Mouse (Mus musculus) heart, embryonic 14.5 days (tissue): ENCODE measurements around the gene Pmf1. TPM values are rescaled to one million over a fixed set of nuclear protein-coding genes. Genes with fewer than 3 reads are reported as not detected.

Source experiments
- ATAC-seq: fragments of 200-750 bp; cut with Nextera tagmentation; 2 replicates; pipeline ENCODE4 v1.8.0; 2017; ENCODE audit warnings: low read depth, moderate TSS enrichment; ENCODE audit not compliant: insufficient number of reproducible peaks, insufficient read depth, low FRiP score
- H3K27ac ChIP-seq, 2 experiments: fragments of 200-500 bp in 1 of 2; fragments of 300-500 bp in 1 of 2; sonication (generic) in 1 of 2; replicated peaks in 1 of 2; 2 replicates each; pipeline ENCODE4 v1.5.1; 2012 to 2014; ENCODE audit warnings: low read depth in 2 of 2, low read length in 2 of 2, control low read depth in 1 of 2, mild to moderate bottlenecking in 1 of 2, mixed read lengths in 1 of 2; ENCODE audit not compliant: control insufficient read depth in 1 of 2, insufficient read depth in 1 of 2
- H3K27me3 ChIP-seq: fragments of 300-500 bp; sonication (generic); 2 replicates; pipeline ENCODE4 v1.6.1; 2014; ENCODE audit warnings: mild to moderate bottlenecking, low read length, control low read depth; ENCODE audit not compliant: control insufficient read depth, insufficient read depth
- H3K36me3 ChIP-seq: fragments of 300-500 bp; sonication (generic); 2 replicates; pipeline ENCODE4 v1.6.1; 2014; ENCODE audit warnings: mild to moderate bottlenecking, control low read depth, low read length, mixed read lengths; ENCODE audit not compliant: control insufficient read depth, insufficient read depth
- H3K4me1 ChIP-seq, 2 experiments: fragments of 200-500 bp in 1 of 2; fragments of 300-500 bp in 1 of 2; sonication (generic) in 1 of 2; 2 replicates each; pipeline ENCODE4 v1.6.1; 2012 to 2014; ENCODE audit warnings: low read length in 2 of 2, control low read depth in 1 of 2, mixed read lengths in 1 of 2; ENCODE audit not compliant: control insufficient read depth in 2 of 2, insufficient read depth in 2 of 2
- H3K4me2 ChIP-seq: fragments of 300-500 bp; sonication (generic); 2 replicates; pipeline ENCODE4 v1.6.1; 2014; ENCODE audit warnings: mild to moderate bottlenecking, low read length
- H3K4me3 ChIP-seq, 2 experiments: fragments of 200-500 bp in 1 of 2; fragments of 300-500 bp in 1 of 2; sonication (generic) in 1 of 2; 2 replicates each; pipeline ENCODE4 v1.5.1; 2012 to 2014; ENCODE audit warnings: low read length in 2 of 2, mild to moderate bottlenecking in 2 of 2, control low read depth in 1 of 2, low read depth in 1 of 2, moderate library complexity in 1 of 2; ENCODE audit not compliant: control insufficient read depth in 1 of 2, insufficient read depth in 1 of 2
- H3K9ac ChIP-seq: fragments of 300-500 bp; sonication (generic); 2 replicates; pipeline ENCODE4 v1.6.1; 2014; ENCODE audit warnings: mild to moderate bottlenecking, low read length
- H3K9me3 ChIP-seq: fragments of 300-500 bp; sonication (generic); 2 replicates; pipeline ENCODE4 v1.6.1; 2016; ENCODE audit warnings: low read length, control low read depth; ENCODE audit not compliant: control insufficient read depth
- WGBS: fragments of 180-500 bp; shearing (Covaris S2); extraction: QIAGEN DNeasy Blood & Tissue Kit; methylation state at CpG from one replicate; pipeline ENCODE4 v1.1.7; 2014; 5-methylcytosine and 5-hydroxymethylcytosine counted together
- polyA plus RNA-seq: library from polyadenylated mRNA; unstranded; fragments of >200 nt; fragmentation: Nextera tagmentation; extraction: Ambion mirVana; gene quantifications from 2 replicates; pipeline ENCODE4 v1.2.1, GENCODE M21; 2014

Gene Pmf1
- polyA plus RNA-seq, 1 experiment from 2014 or later: 95.5 TPM

- no peak for ATAC-seq
- no peaks in the 10 kb centered on the region for H3K9me3 ChIP-seq
- WGBS: 73% methylated on average over 8 of the region's 8 CpGs
- H3K36me3 ChIP-seq: no peaks in the 10 kb centered on the region
- H3K4me1 ChIP-seq: peaks cover 4% of the 10 kb centered on the region in 2 experiments; a peak in 3 of 4 replicates
- H3K4me3 ChIP-seq: no peak overlapping the region
- peaks cover 14% of the 10 kb centered on the region for H3K27me3 ChIP-seq
- no peak overlapping the region for H3K27ac ChIP-seq
- no peak overlapping the region for H3K9ac ChIP-seq
- no peak overlapping the region for H3K4me2 ChIP-seq
These were observed 43.9 kb upstream of the Pmf1 start for GRCm38 (mm10) chr3:88453986-88454385.

GRCm38 (mm10) chr3:88453369-88453768 lies 43.2 kb upstream of the Pmf1 start:
- H3K27me3 ChIP-seq: peaks cover 18% of the 10 kb centered on the region
- H3K9ac ChIP-seq: no peak overlapping the region
- no peaks in the 10 kb centered on the region for H3K9me3 ChIP-seq
- H3K36me3 ChIP-seq: no peaks in the 10 kb centered on the region
- 53% methylated on average over 8 of the region's 8 CpGs for WGBS
- H3K27ac ChIP-seq: no peak overlapping the region
- no peak overlapping the region for H3K4me3 ChIP-seq
- H3K4me1 ChIP-seq: peaks cover 4% of the 10 kb centered on the region in 2 experiments; a peak in 3 of 4 replicates
- ATAC-seq: no peak
- H3K4me2 ChIP-seq: no peak overlapping the region

- Histone ChIP-seq H3K27ac (no peak overlapping the region), H3K36me3 (no peaks in the 10 kb centered on the region), H3K9me3 (no peaks in the 10 kb centered on the region), H3K4me3 (no peak overlapping the region), H3K9ac (no peak overlapping the region), H3K27me3 (peaks cover 22% of the 10 kb centered on the region), H3K4me2 (no peak overlapping the region), H3K4me1 (peaks cover 4 to 8% of the 10 kb centered on the region in 2 experiments; a peak in 3 of 4 replicates)
- no peak for ATAC-seq
- WGBS: 53% methylated on average over 6 of the region's 6 CpGs
These were observed 42.6 kb upstream of the Pmf1 start for GRCm38 (mm10) chr3:88452716-88453115.

- ATAC-seq: no peak
These were observed 42.1 kb upstream of the Pmf1 start for GRCm38 (mm10) chr3:88452246-88452645.

DNA sequence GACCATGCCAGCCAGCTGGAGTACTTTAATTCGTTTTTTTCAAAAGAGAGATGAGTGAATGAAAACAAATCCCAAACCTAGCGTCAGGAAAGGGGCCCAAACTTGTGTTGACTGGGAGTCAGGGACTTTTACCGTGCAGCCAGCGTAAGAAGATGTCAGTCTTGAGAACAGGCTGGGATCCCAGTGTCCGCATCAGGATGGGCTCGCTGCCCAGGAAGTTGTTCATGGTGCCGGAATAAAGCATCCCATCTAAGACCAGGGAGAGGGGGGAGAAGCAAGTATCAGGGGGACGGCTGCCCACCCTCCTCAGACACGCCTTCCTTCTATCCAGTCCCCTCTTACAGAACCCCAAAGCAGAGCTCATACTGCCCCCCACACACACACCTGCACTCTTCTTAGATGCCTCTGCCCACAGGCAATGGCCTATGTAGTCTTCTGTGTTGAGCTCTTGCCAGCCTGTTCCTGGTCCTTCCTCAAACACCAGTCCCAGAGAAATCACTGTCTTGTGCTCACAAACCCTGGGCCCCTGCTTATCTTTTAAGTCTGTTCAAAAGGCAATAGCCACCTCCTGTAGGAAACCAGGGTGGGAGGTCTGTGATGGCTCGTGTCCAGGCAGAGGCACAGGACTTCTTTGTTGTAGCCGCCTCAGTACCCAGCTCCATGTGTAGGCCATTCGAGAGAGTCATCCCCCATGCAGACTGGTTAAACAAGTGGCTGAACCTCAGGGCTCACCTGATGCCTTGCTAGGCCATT lies 40.4 kb upstream of the Pmf1 start:
- 74% methylated on average over 12 of the region's 12 CpGs for WGBS
- Histone ChIP-seq H3K4me1 (peaks cover 4 to 10% of the 10 kb centered on the region in 2 experiments; a peak in 3 of 4 replicates), H3K27me3 (peaks cover 22% of the 10 kb centered on the region), H3K4me2 (no peak overlapping the region), H3K36me3 (no peaks in the 10 kb centered on the region), H3K27ac (no peak overlapping the region), H3K9ac (no peak overlapping the region), H3K9me3 (no peaks in the 10 kb centered on the region), H3K4me3 (no peak overlapping the region)
- no peak for ATAC-seq

More at GRCm38 (mm10) chr3:88452246-88452645, 42.1 kb upstream of the Pmf1 start:
- Histone ChIP-seq H3K36me3 (no peaks in the 10 kb centered on the region), H3K4me1 (peaks cover 4 to 8% of the 10 kb centered on the region in 2 experiments; a peak in 3 of 4 replicates), H3K4me2 (no peak overlapping the region), H3K9me3 (no peaks in the 10 kb centered on the region), H3K27ac (no peak overlapping the region), H3K4me3 (no peak overlapping the region), H3K27me3 (peaks cover 22% of the 10 kb centered on the region), H3K9ac (no peak overlapping the region)
- 73% methylated on average over 5 of the region's 5 CpGs for WGBS

DNA sequence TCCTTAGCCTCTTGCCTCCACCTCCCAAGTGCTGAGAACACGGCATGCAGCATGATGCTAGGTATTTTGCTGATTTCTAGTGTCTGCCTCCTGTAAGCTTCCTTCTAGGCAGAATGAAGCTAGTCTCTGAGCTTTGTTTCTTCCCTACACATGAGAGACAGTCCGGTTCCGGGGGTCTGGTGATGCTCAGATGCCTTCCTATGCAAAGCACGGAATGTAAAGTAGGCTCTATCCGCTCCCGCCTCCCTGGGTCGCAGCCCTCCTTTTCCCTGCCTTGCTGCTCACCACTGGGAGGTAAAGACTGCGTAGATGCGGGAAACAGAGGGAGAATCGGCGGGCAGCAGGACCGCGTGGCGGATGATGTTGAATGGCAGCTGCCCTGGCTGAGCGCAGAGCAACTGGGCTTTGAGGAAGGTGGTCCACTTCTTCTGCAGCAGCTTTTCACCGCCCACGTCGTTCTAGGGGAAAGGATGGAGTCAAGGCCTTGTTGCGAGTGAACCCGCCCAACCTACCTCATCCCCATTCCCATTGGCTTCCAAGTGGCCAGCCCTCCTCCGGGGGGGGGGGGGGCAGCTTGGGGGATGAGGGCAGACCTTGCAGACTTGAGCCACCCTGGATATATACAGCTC lies 39.4 kb upstream of the Pmf1 start:
- no peak for ATAC-seq

DNA sequence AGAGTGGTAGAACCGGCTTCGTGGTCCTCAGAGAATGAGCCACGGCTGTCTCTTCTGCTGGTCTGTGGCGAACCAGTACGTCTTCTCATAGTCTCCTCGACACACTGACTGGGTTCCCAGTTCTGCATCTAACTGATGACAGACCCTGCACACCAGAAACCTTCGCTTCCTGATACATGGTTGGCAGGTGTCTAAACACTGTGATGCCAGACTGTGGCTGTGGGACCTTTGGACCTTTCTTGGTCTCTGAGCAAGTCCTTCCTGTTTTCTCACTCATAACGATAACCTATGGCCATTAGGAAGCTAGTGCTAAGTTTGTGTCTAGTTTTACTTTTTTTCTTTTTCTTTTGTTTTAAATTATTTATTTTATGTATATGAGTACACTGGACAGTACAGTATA lies 38.3 kb upstream of the Pmf1 start:
- H3K9ac ChIP-seq: no peak overlapping the region
- H3K36me3 ChIP-seq: no peaks in the 10 kb centered on the region
- H3K27me3 ChIP-seq: peaks cover 19% of the 10 kb centered on the region
- peaks cover 2 to 8% of the 10 kb centered on the region in 2 experiments; a peak in 2 of 4 replicates for H3K4me1 ChIP-seq
- WGBS: 84% methylated on average over 8 of the region's 8 CpGs
- no peak overlapping the region for H3K4me2 ChIP-seq
- H3K27ac ChIP-seq: no peak overlapping the region
- H3K4me3 ChIP-seq: no peak overlapping the region
- no peak for ATAC-seq
- no peaks in the 10 kb centered on the region for H3K9me3 ChIP-seq

More for the DNA sequence above, 39.4 kb upstream of the Pmf1 start:
- peaks cover 2 to 8% of the 10 kb centered on the region in 2 experiments; a peak in 2 of 4 replicates for H3K4me1 ChIP-seq
- WGBS: 8% methylated on average over 21 of the region's 21 CpGs
- H3K27me3 ChIP-seq: peaks cover 22% of the 10 kb centered on the region
- H3K36me3 ChIP-seq: no peaks in the 10 kb centered on the region
- H3K9me3 ChIP-seq: no peaks in the 10 kb centered on the region
- peak overlapping the region; percentile 16 to 25; a peak in 1 of 4 replicates for H3K4me3 ChIP-seq
- H3K9ac ChIP-seq: peak overlapping the region; percentile 55
- H3K4me2 ChIP-seq: peak overlapping the region; percentile 51
- H3K27ac ChIP-seq: no peak overlapping the region
